Mouse (Mus musculus): ENCODE results near the gene Hectd1. TPM values are rescaled to one million over a fixed set of nuclear protein-coding genes. Genes with fewer than 3 reads are reported as not detected.
A peak's percentile ranks its signal among the peaks of the same experiment; 100 is the strongest.

Gene Hectd1
- total RNA-seq, 2 experiments from 2014 or later: 83.8 to 88.8 TPM

GRCm38 (mm10) chr12:51817815-51818613 lies 11.3 kb downstream of the Hectd1 start:
- intact Hi-C loops (cut with DNase I): no loop called here
- no peak for DNase-seq (ENCODE audit: low spot score in 2 of 2)

GRCm38 (mm10) chr12:51811388-51812140 lies 17.8 kb downstream of the Hectd1 start:
- no peak for DNase-seq (ENCODE audit: low spot score in 2 of 2)
- intact Hi-C loops (cut with DNase I): no loop called here

- intact Hi-C loops (cut with DNase I): no loop called here
- no peak for DNase-seq (ENCODE audit: low spot score in 2 of 2)
Observed at GRCm38 (mm10) chr12:51810564-51810963, 18.8 kb downstream of the Hectd1 start.

- DNase-seq (ENCODE audit: low spot score in 2 of 2): no peak
- intact Hi-C loops (cut with DNase I): no loop called here
Observed at GRCm38 (mm10) chr12:51784842-51785241, 44.5 kb downstream of the Hectd1 start.

- intact Hi-C loops (cut with DNase I): loop anchor here (10.0 kb wide), 1 partner anchor 374 kb away; no protein-coding TSS in a partner anchor
- no peak for DNase-seq (ENCODE audit: low spot score in 2 of 2)
Observed at GRCm38 (mm10) chr12:51768702-51769101, 60.6 kb downstream of the Hectd1 start.

GRCm38 (mm10) chr12:51767454-51767853 lies 61.9 kb downstream of the Hectd1 start:
- intact Hi-C loops (cut with DNase I): loop anchor here (10.0 kb wide), 1 partner anchor 373 kb away; no protein-coding TSS in a partner anchor
- no peak for DNase-seq (ENCODE audit: low spot score in 2 of 2)

GRCm38 (mm10) chr12:51759374-51759773 lies 70.0 kb downstream of the Hectd1 start:
- intact Hi-C loops (cut with DNase I): loop anchor here (5.0 to 10.0 kb wide), 2 partner anchors 38 to 345 kb away; no protein-coding TSS in a partner anchor
- no peak for DNase-seq (ENCODE audit: low spot score in 2 of 2)

- DNase-seq (ENCODE audit: low spot score in 2 of 2): no peak
- intact Hi-C loops (cut with DNase I): loop anchor here (5.0 to 10.0 kb wide), 2 partner anchors 41 to 342 kb away; no protein-coding TSS in a partner anchor
Observed at GRCm38 (mm10) chr12:51756599-51756961, 72.8 kb downstream of the Hectd1 start.

- no peak for DNase-seq (ENCODE audit: low spot score in 2 of 2)
- intact Hi-C loops (cut with DNase I): loop anchor here (5.0 to 10.0 kb wide), 2 partner anchors 41 to 341 kb away; no protein-coding TSS in a partner anchor
Observed at GRCm38 (mm10) chr12:51755938-51756598, 73.3 kb downstream of the Hectd1 start.

GRCm38 (mm10) chr12:51747348-51747747 lies 82.0 kb downstream of the Hectd1 start:
- DNase-seq (ENCODE audit: low spot score in 2 of 2): no peak
- intact Hi-C loops (cut with DNase I): no loop called here

- no peak for DNase-seq (ENCODE audit: low spot score in 2 of 2)
- intact Hi-C loops (cut with DNase I): loop anchor here (5.0 kb wide), 1 partner anchor 83 kb away; no protein-coding TSS in a partner anchor
Observed at GRCm38 (mm10) chr12:51744957-51745356, 84.4 kb downstream of the Hectd1 start.

- DNase-seq (ENCODE audit: low spot score in 2 of 2): peak; percentile 43 to 67
- intact Hi-C loops (cut with DNase I): loop anchor here (5.0 kb wide), 1 partner anchor 79 kb away; no protein-coding TSS in a partner anchor
Observed at GRCm38 (mm10) chr12:51741690-51742089, 87.6 kb downstream of the Hectd1 start.

- intact Hi-C loops (cut with DNase I): loop anchor here (5.0 kb wide), 1 partner anchor 45 kb away; the partner anchor contains the start of genes Ap4s1 and Strn3
- DNase-seq (ENCODE audit: low spot score in 2 of 2): peak in 1 of 2 experiments; percentile 31
Observed at GRCm38 (mm10) chr12:51736807-51737206, 92.5 kb downstream of the Hectd1 start.

- intact Hi-C loops (cut with DNase I): loop anchor here (5.0 kb wide), 1 partner anchor 44 kb away; the partner anchor contains the start of genes Ap4s1 and Strn3
- DNase-seq (ENCODE audit: low spot score in 2 of 2): no peak
Observed at GRCm38 (mm10) chr12:51736381-51736780, 93.0 kb downstream of the Hectd1 start.

GRCm38 (mm10) chr12:51735840-51736271 lies 93.5 kb downstream of the Hectd1 start:
- DNase-seq (ENCODE audit: low spot score in 2 of 2): no peak
- intact Hi-C loops (cut with DNase I): loop anchor here (5.0 kb wide), 1 partner anchor 44 kb away; the partner anchor contains the start of genes Ap4s1 and Strn3

GRCm38 (mm10) chr12:51734605-51735211 lies 94.6 kb downstream of the Hectd1 start:
- intact Hi-C loops (cut with DNase I): loop anchor here (5.0 kb wide), 1 partner anchor 42 kb away; the partner anchor contains the start of genes Ap4s1 and Strn3

GRCm38 (mm10) chr12:51729827-51730226 lies 99.5 kb downstream of the Hectd1 start:
- intact Hi-C loops (cut with DNase I): no loop called here
- DNase-seq (ENCODE audit: low spot score in 2 of 2): no peak

More at GRCm38 (mm10) chr12:51734605-51735211, 94.6 kb downstream of the Hectd1 start:
- DNase-seq (ENCODE audit: low spot score in 2 of 2): no peak

- intact Hi-C loops (cut with DNase I): no loop called here
- peak; percentile 51 to 72 for DNase-seq (ENCODE audit: low spot score in 2 of 2)
Observed at GRCm38 (mm10) chr12:51729058-51729457, 100.3 kb downstream of the Hectd1 start.

- DNase-seq (ENCODE audit: low spot score in 2 of 2): no peak
- intact Hi-C loops (cut with DNase I): no loop called here
Observed at GRCm38 (mm10) chr12:51721836-51722235, 107.5 kb downstream of the Hectd1 start.
